Mouse (Mus musculus) thymus, adult 2 months (tissue): ENCODE results near the gene Gm10553.
"Not testable (repeated sequence)": the region's sequence is repeated elsewhere in the genome, so short reads cannot be mapped to it uniquely, and the experiment has no call there.

ENCODE experiments used
- CTCF ChIP-seq: fragments of 200-500 bp; IDR thresholded peaks from 2 replicates; pipeline ENCODE4 v1.5.1; 2012; ENCODE audit warnings: mild to moderate bottlenecking, control low read depth, low read length, moderate library complexity, borderline replicate concordance; ENCODE audit not compliant: control insufficient read depth, poor library complexity, insufficient read depth; ENCODE audit errors: extremely low read depth
- POLR2A ChIP-seq: fragments of 200-500 bp; IDR thresholded peaks from 2 replicates; pipeline ENCODE4 v1.6.1; 2012; ENCODE audit warnings: mild to moderate bottlenecking, low read length, control low read depth, moderate library complexity; ENCODE audit not compliant: control insufficient read depth, poor library complexity, insufficient read depth; ENCODE audit errors: extremely low read depth

DNA sequence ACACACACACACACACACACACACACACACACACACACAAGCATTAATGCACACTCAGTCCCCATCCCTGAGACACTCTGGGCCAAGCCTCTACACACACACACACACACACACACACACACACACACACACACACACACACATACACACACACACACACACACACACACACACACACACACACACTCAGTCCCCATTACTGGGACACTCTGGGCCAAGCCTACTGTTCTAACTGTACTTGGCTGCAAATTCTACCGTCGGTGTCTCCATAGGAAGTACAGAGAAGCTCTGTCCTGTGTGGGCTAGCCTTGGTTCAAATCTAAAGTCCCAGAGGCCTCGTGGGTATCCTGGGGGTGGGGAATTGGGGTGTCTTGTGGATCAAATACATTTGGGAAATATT lies 10.9 kb downstream of the Gm10553 start:
- TF ChIP-seq CTCF, POLR2A: not testable (repeated sequence)
